Mouse (Mus musculus) C3H10T1/2 (cell line): ENCODE measurements around the gene Nlrp4c. TPM values are rescaled to one million over a fixed set of nuclear protein-coding genes. Genes with fewer than 3 reads are reported as not detected.

Source experiments
- polyA plus RNA-seq, 2 experiments: library from polyadenylated mRNA; unstranded; fragments of >200 nt; fragmentation: generic; extraction: Trizol; gene quantifications; one replicate each; pipeline ENCODE4 v1.2.1; 2012; ENCODE audit warnings: missing spikeins in 2 of 2

Gene Nlrp4c
- not detected for polyA plus RNA-seq

GRCm38 (mm10) chr7:6044861-6045260, at the start of gene Nlrp4c:
Gene Nlrp4c (plus strand): TSS chr7:6045161.

DNA sequence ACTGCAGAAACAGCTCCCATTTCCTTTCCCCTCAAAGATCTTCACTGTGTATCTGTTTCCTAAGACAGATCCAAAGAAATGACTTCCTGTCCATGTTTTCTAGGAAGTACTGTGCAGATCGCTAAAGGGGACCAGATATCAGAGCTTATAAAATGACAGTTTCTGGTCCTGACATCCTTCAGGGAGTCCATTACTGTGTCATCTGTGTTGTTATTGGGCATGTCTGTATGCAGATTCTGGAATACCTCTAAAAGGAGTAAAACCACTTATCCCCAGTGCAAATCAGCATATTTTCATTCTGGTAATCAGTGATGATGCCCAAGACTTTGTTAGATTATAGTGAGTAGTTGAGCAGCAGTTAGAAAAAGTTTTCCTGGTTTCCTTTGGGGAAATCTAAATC, 34.1 kb upstream of the Nlrp4c start, which contains the start of gene Vmn1r65:
Gene Vmn1r65, minus strand, starts transcription at position 101 of the 400 bp plus-strand sequence.

Other genes with a start within 250 kb of the Nlrp4c start
- not detected for gene Vmn1r63, start 239.7 kb upstream of the Nlrp4c start, polyA plus RNA-seq
- not detected for gene Vmn1r64, start 160.6 kb upstream of the Nlrp4c start, polyA plus RNA-seq
- not detected for gene Vmn1r65, start 34.2 kb upstream of the Nlrp4c start, polyA plus RNA-seq
- 10 to 100 TPM; 26.5 to 32.4 TPM for gene Zfp787, start 110.8 kb downstream of the Nlrp4c start, polyA plus RNA-seq
- 10 to 100 TPM; 34.7 to 36.0 TPM for gene Zfp444, start 127.1 kb downstream of the Nlrp4c start, polyA plus RNA-seq
- not detected for gene Galp, start 151.9 kb downstream of the Nlrp4c start, polyA plus RNA-seq
- not detected for gene Zscan5b, start 177.1 kb downstream of the Nlrp4c start, polyA plus RNA-seq
- gene Epp13, start 207.5 kb downstream of the Nlrp4c start, polyA plus RNA-seq = not detected
- 1 to 10 TPM in 1 of 2 experiments, under 1 TPM in 1; 0.18 to 1.0 TPM for gene Zfp667, start 241.4 kb downstream of the Nlrp4c start, polyA plus RNA-seq